Mouse (Mus musculus) adrenal gland, adult (tissue): ENCODE data around the gene Eps8l3.

Experiments used
- DNase-seq, 2 experiments: peaks; one replicate each; pipeline ENCODE4 v3.0.0; 2022 to 2023; ENCODE audit warnings: low spot score in 1 of 2; ENCODE audit not compliant: inconsistent age in 2 of 2

Eps8l3 gene

DNA sequence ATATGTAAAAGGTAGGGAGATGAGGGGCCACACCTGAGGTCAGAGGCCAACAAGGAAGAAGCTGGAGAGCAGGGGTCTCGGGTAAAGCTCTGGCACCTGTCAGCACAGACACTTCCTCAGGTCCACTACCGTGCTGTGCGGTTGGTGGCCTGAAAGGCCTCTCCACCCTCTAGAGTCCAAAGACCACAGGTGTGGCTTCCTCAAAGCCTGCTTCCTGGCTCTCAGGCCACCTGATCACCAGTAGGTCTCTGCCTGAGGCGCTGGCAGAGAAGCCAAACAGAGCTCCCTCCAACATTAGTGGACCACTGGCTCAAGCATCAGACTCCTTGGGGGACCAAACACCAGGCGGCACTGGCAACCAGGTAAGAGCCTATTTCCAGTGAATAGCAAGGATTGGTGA lies at the start of gene Eps8l3:
Gene Eps8l3 (plus strand): TSS at position 225 of the 400 bp plus-strand sequence.
- DNase-seq, result no peak

DNA sequence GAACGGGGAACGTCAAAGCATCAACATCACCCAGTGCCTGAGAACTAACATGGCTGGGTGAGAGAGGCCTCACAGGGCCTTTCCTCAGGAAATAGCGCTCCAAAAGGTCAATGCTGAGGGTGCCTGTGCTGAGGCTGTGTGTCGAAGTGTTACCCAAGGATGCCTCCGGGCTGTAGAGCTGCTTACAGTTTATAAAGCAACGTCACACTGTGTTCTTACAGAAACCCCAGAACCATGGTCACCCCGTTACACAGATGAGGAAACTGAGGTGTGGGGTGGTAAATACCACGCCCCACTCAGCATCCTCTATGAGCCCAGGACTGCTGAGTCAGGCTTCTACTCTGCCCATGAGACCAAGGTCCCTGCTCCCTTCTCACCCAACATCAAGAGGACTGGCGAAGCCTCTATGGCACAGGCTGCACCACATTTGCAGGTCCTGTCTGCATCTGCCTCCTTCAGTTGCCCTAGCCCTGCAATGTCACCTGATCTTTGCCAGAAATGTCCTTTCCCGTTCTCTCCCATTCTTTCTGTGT lies 49.1 kb upstream of the Eps8l3 start:
- no peak for DNase-seq

DNA sequence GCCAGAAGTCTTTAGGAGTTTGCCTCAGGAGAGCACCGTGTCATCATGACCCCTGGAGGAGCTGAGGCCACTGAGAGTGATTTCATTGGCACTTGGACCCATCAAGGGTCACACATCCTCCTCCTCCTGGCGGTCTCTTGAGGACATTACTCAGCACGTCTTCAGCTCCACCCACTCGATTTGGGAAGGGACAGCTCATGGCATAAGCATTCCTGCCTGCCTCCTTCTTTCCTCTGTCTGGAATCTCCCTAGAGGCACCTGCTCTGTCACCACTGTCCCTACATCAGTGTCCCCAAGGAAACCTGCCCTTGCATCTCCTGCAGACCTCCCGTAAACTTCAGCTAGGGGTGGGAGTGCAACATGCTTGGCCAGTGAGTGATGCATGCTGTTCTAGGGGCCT lies 48.5 kb upstream of the Eps8l3 start:
- no peak for DNase-seq

DNA sequence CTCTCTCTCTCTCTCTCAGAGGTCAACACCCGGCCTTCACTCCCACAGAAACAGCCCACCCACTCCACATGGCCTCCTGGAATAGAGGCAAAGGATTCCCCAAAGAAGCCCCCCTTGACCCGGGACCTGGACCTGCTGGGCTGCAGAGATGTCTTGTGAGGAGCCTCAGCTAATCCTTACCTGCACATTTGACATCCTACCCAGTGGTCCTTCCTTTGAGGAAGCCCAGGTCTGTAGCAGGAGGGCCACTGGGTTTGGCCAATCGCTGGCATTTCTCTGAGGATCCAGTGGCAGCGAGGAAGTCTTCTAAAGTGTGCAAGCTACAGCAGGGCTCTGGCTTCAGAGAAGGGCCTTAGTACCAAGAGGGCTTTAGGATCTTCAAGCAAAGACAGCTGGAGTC lies 48.0 kb upstream of the Eps8l3 start:
- no peak for DNase-seq

DNA sequence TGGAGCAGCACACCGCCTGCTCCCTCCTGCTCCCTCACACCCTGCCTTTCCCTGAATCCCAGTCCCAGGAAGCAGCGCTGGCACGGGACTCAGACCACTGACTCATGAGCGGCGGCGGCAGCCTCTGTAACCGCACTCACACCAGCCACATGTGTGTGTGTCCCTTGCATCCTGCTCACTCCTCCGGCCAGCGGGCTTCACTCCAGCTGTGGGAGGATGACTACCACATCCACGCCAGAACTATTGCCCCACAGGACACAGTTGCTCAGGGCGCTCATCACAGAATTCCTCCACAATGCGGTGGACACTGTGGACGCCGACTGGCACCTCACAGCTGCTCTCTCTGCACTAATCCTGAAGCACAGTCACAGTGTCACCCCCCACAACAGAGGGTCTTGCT lies 47.4 kb upstream of the Eps8l3 start:
- no peak for DNase-seq

DNA sequence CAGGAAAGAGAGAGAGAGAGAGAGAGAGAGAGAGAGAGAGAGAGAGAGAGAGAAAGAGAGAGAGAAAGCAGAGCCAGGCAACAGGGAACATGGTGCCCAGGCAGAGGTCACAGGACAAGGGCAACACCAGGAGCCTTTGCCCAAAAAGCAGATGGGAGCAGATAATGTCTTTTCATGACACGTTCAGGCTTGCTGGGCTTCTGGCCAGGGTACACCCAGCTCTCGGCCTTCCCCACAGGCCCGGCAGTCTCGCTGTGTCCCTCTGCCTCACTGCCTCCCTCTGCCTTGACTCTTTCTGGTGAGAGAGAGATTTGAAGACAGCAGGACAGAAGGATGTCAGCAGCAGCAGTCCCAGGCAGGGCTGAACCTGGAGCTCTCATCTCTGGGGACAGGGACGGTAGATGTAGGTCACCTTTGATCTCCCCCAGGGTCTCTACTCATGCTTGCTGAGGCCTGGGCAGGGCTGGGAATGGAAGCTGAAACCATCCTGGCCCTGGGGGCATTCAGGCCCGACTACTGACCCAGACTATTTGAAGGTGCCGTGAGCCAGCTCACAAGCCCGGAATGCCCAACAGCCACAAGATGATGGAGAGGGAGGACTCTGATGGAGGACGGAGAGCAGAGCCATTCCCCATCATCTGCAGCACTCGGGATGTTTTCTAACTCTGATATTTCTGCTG lies 45.0 kb upstream of the Eps8l3 start:
- DNase-seq, result peak in 1 of 2 experiments; percentile 84

DNA sequence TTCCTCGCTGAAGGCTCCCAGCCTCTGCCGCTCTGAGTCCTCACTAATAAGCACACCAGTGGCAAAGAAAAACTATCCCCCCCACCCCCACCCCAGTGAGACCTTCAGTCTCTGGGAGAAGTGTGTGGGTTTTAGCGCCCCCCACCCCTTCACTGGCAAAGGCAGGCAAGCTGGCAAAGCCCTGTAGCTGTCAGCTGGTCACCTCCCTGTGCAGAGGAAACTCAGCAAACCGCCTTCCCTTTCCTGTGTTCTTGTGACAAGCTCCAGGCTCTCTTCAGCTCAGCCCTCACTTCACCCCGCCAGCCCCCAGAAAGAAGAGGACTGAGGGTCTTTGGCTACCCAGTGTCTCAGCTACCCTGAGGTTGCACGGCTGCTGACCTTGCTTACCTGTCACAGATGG lies 44.4 kb upstream of the Eps8l3 start:
- no peak for DNase-seq

DNA sequence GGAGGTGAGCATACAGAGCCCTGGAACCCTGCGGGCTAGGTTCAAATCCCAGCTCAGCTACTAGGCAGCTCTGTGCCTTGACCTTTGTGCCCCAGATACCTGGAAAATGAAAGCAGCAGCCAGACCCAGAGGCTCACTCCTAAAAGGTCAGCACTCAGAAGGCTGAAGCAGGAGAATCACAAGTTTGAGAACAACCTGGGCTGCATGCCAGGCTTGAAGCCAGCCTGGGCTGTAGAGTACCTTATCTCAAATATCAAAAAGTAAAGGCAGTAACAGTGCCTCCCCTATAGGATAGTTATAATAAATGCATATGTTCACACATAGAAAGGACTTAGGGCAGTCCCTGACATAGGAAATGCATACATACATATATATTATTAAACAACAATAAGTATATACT lies 43.7 kb upstream of the Eps8l3 start:
- DNase-seq, result no peak

DNA sequence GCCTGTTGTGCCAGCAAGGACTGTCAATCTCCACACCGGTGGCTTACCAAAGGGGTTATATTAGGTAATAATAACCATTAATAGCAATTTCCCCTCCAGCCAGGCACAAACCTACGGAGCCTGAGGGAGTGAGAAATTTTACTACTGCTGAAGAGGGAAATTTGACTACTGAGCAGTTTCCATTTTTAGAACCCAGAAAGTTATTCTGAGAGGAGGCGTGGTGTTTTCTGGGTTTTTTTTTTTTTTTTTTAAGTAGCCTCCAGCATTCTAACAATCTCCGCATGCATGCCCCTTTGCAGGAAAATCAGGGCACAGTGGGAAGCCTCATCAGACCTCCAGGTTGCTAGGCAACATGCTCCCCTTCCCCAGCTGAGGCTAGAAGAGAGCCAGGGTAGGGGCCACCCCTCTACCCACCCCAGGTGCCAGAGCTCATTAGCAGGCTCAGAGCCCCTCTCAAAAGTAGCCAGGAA lies 43.1 kb upstream of the Eps8l3 start:
- no peak for DNase-seq

DNA sequence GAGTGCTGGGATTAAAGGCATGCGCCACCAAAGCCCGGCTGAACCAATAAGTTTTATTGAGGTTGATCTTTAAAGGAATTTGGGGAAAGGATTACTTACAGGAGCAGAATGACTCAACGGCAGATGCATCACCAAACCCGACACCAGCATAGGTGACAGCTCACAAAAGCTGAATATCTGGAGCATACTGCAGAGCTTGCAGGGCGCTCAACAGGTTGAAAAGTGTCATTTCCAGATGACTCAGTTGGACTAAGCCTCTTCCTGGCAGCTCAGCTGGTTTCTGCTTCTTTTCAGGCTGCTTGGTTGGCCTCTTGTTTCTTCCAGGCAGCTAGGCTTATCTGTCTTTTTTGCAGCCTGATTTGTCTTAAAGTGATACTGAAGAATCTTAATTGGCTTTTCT lies 41.7 kb upstream of the Eps8l3 start:
- DNase-seq, result no peak

DNA sequence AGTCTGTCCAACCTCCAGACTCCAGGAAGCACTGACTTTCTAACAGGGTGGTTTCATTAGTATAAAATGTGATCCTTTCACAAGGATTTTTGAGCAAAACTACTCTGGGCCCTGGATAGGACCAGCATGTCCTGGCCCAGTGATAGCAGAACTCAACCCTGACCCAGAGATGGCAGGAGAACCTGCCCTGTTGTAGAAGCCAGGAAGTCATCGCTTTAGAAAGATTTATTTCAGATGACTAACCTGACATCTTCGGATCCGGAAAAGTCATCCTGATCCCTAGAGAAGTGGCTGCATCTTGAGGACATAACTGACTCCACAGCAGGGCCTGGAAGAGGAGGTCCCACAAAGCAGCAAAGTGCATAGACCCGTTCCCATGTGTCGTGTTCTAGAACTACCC lies 37.2 kb upstream of the Eps8l3 start:
- peak; percentile 53 to 65 for DNase-seq

DNA sequence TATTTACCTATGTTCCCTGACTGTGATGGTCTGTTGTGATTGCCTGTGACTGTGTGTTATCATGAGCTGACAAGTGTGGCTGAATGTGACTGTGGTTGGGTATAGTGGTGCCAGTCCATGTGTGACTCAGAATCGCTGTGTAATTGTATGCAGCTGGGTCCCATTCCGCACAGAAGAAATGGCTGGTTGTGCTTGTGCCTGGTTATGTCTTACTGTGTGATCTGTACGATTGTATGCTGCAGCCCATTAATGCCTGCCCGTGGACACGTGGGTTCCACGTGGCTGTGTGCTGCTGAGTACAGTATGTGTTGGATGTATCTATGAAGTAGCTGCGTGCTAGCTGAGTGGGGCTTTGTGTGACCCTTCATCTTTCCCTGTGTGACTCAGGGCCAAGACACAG lies 36.2 kb upstream of the Eps8l3 start:
- DNase-seq, result no peak

DNA sequence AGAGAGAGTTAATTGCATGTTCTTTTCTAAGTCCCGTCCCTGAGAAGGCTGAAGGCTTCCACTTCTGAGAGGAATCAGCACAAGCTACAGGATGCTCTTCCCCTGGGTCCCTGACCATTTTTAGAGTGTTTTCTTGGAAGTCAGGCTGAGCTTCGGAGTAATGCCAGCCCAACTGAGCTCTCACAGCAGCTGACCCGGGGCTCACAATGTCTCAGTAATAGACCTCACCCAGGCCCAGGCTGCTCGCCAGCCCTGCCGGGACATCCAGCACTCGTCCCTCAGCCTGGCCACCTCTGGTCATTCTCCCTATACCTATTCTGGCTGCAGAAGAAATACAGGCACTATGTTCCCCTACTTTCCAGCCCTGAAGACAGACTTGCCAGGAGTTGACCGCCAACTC lies 35.7 kb upstream of the Eps8l3 start:
- DNase-seq, result peak in 1 of 2 experiments; percentile 52

DNA sequence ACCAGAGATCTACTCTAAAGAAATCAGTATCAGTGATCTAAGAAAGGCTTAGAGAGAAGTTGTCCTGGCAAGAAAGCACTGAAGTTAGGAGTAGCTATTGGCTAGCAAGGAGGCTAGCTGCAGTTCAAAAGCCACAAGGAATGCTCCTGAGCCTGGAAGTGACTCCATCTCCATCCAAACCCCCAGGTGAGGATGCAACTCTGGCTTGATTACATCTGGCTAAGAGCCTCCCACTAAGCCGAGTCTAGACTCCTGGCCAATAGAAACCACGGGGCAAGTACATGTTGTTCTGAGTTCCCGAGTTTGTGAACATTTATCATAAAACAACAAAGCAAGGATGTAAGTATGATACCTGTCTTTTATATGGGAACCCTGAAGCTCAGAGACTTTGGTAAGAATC lies 33.6 kb upstream of the Eps8l3 start:
- DNase-seq, result no peak

DNA sequence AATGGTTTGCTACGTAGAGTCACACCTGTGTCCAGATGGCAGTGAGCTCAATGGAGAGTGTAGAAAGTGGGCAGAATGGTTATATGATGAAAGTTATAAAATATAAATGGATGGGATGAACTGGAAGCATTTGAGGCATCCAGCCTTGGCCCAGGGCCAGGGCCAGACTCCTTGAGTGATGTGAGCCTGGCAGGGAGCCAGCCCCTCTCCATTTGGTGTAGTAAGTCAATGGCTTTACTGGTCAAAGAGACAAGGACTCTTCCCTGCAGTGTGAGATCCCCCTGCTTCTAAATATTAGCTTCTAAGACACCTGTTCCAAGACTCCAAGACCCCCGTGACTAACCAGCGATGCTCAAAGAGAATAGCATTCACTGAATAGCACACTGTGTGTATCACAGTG lies 33.0 kb upstream of the Eps8l3 start:
- peak; percentile 76 to 90 for DNase-seq

DNA sequence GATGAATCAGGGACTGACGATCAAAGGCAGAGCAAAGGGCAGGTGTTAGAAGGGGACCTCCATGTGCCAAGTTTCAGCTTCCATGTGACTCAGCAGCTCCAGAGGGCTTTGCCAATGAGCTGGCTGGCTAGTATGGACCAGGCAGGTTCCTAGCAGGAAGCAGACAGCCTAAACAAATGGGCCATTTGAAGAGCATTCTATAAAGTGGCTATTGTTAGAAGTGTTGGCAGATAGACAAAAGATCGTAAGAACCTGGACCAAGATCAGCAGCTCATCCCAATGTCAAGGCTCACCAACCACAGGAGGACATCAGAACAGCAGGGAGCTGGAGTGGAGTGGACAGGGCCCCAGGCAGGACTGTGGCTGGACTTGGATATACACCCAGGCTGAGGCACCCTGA lies 32.5 kb upstream of the Eps8l3 start:
- no peak for DNase-seq

DNA sequence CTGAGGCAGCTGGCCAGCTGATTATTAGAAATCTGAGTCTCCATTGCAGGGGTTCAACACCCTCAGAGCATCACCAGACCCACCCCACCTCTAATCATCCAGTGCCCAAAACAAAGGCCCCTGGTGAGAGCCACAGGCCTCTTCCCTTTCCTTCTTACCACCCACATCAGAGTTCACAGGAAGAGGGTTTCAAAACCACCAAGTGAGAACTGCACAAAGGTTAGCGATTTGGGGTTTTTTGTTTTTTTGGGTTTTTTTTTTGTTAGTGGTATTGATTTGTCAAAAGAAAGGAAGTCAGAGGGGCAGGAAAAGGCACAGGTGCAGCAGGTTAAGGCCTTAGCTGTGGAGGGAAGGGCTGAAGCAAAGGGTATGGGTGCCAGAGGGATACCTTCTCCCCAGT lies 30.9 kb upstream of the Eps8l3 start:
- DNase-seq, result no peak

DNA sequence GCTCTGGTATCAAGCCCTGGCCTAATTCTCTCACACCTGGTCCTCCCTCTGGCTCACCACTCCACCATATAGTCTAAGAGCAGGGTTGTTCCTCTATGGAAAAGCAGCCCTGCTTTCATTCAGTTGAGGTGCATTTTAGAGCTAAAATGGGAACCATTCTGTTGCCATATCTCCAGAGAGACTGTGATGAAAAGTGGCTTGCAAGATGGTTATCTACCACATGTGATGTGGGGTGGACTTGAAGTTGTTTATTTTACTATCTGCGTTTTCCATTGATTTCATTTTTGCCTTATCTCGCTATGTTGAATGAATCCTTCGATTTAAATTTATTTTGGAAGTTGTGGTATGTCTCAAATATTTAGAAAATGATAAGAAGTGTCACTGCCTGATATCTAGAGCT lies 30.2 kb upstream of the Eps8l3 start:
- no peak for DNase-seq

DNA sequence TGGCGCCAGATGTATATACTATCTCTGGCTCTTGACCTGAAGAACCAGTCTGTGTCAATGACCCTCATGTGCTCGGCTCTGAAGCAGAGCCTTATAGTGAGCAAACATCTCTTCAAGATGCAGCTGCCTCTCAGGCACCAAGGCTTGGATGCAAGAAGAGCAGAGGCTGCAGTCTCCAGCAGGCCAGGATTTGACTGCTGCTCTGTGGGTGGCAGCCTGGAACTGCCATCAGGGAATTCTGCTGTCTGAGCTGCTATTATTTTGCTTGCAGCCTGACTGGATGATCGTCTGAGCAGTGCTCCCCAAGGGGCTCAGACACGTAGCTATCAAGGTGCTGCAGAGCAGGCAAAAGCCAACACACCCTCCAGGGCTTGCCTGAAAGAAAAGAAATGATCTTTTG lies 28.9 kb upstream of the Eps8l3 start:
- DNase-seq, result no peak

DNA sequence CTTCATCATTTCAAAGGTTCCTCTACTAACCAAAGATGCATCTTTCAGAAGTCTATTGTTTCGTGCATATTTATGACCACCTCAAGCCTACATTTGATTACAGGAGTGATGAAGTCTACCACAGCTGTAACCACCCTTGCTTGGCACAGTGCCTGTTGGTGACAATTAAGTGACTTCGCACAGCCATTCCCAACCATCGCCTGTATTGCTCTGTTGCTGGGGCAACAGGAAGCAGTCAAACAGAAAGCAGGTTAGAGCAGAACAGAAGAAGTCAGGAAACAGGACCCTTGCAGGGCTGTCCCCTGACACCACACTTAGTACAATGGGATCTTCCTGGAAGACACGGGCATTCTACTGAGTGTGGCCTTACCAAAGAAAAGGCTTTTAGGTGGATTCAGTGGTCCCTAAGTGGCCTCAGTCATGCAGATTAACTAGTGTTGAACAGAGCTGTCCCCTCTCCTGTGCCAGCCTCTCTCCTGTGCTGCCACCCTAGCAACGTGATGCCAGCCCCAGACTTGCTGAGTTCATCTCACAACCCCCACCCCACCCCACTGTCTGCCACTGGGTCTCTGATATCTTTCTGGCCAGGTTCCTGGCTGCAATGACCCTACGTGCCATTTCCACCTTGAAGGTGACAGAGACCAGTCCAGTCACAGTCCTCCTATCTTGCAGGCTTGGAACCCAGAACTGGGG lies 27.9 kb upstream of the Eps8l3 start:
- DNase-seq, result no peak

DNA sequence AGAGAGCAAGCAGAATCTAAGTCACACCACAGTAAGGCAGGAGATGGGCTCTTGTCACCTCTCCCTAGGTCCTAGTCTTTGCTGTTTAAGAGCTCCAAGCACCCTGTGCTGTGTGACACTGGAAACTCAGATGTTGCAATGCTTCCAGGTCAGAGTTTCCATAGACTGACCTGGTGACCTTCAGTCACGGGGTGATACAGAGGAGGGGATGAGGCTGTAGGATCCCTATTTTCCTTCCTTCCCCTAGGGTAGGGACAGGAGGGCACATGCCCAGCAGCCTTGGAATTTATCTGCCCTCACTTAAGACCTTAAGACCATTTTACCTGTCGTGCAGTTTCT lies 27.4 kb upstream of the Eps8l3 start:
- no peak for DNase-seq

DNA sequence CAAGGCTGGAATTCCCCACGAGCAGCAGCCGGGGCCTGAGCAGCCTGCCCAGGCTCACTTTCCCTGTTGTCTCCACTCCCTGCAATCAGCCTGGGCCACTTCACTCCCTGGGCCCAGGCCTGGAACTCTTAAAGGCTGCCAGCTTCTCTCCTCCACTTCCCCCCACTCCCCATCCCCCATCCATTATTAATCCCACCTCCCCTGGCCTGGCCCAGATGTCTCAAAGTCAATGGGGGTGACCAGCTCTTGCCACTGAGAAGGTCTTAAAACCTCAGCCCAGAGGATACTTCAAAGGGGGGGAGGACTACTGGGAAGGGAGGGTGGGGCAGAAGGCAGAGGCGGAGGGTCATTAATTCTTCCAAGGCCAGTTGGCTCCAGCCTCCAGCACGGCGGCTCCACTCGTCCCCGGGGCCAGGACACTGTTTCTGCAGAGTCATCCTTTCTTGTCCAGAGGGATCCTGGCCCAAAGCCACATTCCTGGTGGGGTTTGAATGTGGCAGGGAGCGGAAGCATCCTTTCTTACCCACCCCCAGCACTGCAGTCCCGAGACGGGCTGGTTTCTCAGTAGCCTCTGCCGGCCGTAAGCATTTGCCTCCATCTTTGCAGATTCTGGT lies 26.5 kb upstream of the Eps8l3 start:
- DNase-seq, result peak; percentile 87 to 91
